Mouse (Mus musculus) lung, embryonic 14.5 days (tissue): ENCODE data around the gene Ing4. TPM values are rescaled to one million over a fixed set of nuclear protein-coding genes. Genes with fewer than 3 reads are reported as not detected.
"Not testable (repeated sequence)": the region's sequence is repeated elsewhere in the genome, so short reads cannot be mapped to it uniquely, and the experiment has no call there.

ENCODE experiments used
- ATAC-seq: fragments of 200-750 bp; cut with Nextera tagmentation; 2 replicates; pipeline ENCODE4 v1.8.0; 2017; ENCODE audit warnings: mild to moderate bottlenecking, moderate TSS enrichment, moderate library complexity; ENCODE audit not compliant: insufficient read depth
- DNase-seq: peaks from one replicate; pipeline ENCODE4 v3.0.0-alpha.2; 2015
- H3K27ac ChIP-seq: fragments of 300-500 bp; sonication (generic); 2 replicates; pipeline ENCODE4 v1.5.1; 2014; ENCODE audit warnings: low read depth, mild to moderate bottlenecking, moderate library complexity
- H3K27me3 ChIP-seq: fragments of 300-500 bp; sonication (generic); 2 replicates; pipeline ENCODE4 v1.6.1; 2014; ENCODE audit warnings: low read length, control low read depth; ENCODE audit not compliant: insufficient read depth
- H3K36me3 ChIP-seq: fragments of 300-500 bp; sonication (generic); 2 replicates; pipeline ENCODE4 v1.6.1; 2014; ENCODE audit warnings: control low read depth; ENCODE audit not compliant: insufficient read depth
- H3K4me1 ChIP-seq: fragments of 300-500 bp; sonication (generic); 2 replicates; pipeline ENCODE4 v1.6.1; 2014; ENCODE audit warnings: antibody characterized with exemption, control low read depth; ENCODE audit not compliant: insufficient read depth
- H3K4me2 ChIP-seq: fragments of 300-500 bp; sonication (generic); 2 replicates; pipeline ENCODE4 v1.6.1; 2014; ENCODE audit warnings: mild to moderate bottlenecking
- H3K4me3 ChIP-seq: fragments of 300-500 bp; sonication (generic); 2 replicates; pipeline ENCODE4 v1.5.1; 2014; ENCODE audit warnings: low read depth, low read length
- H3K9ac ChIP-seq: fragments of 300-500 bp; sonication (generic); 2 replicates; pipeline ENCODE4 v1.6.1; 2014
- H3K9me3 ChIP-seq: fragments of 300-500 bp; sonication (generic); 2 replicates; pipeline ENCODE4 v1.6.1; 2016; ENCODE audit warnings: low read depth, low read length, control low read depth
- CTCF ChIP-seq: IDR thresholded peaks from 2 replicates; pipeline ENCODE4 v1.5.1; 2016; ENCODE audit warnings: antibody characterized with exemption, low read depth
- WGBS: fragments of 180-500 bp; shearing (Covaris S2); extraction: QIAGEN DNeasy Blood & Tissue Kit; methylation state at CpG from one replicate; pipeline ENCODE4 v1.1.7; 2014; 5-methylcytosine and 5-hydroxymethylcytosine counted together
- polyA plus RNA-seq: library from polyadenylated mRNA; unstranded; fragments of >200 nt; fragmentation: Nextera tagmentation; extraction: Ambion mirVana; gene quantifications from 2 replicates; pipeline ENCODE4 v1.2.1, GENCODE M21; 2014

Ing4 gene
- polyA plus RNA-seq, 1 experiment from 2014 or later, result 101 TPM

- H3K4me3 ChIP-seq, result peak overlapping the region; percentile 78
- no peaks in the 10 kb centered on the region for H3K27me3 ChIP-seq
- H3K9ac ChIP-seq, result peak overlapping the region; percentile 90
- DNase-seq (peak; percentile 99), ATAC-seq (peak; percentile 98)
- H3K9me3 ChIP-seq, result no peaks in the 10 kb centered on the region
- peak overlapping the region; percentile 84 for H3K4me2 ChIP-seq
- peaks cover 22% of the 10 kb centered on the region for H3K36me3 ChIP-seq
- 0% methylated on average over 33 of the region's 34 CpGs for WGBS
- peak overlapping the region; percentile 98 for H3K27ac ChIP-seq
- H3K4me1 ChIP-seq, result no peaks in the 10 kb centered on the region
- no peak for TF ChIP-seq CTCF
Observed at GRCm38 (mm10) chr6:125008586-125009128, 30.9 kb upstream of the Ing4 start.

GRCm38 (mm10) chr6:125009129-125009180, 30.6 kb upstream of the Ing4 start, which contains the start of gene Zfp384:
Zfp384 (plus strand) TSS chr6:125009145.
- Histone ChIP-seq H3K9ac (peak within 1 kb of the TSS; percentile 90), H3K4me2 (peak within 1 kb of the TSS; percentile 84), H3K4me3 (peak within 1 kb of the TSS; percentile 78), H3K27ac (peak within 1 kb of the TSS; percentile 98), H3K27me3 (no peaks in the 10 kb centered on the region), H3K36me3 (peaks cover 25% of the 10 kb centered on the region), H3K9me3 (no peaks in the 10 kb centered on the region), H3K4me1 (no peaks in the 10 kb centered on the region)
- no peak for TF ChIP-seq CTCF
- no peak for DNase-seq
- ATAC-seq, result no peak
- WGBS, result 0% methylated on average over 1 of the region's 3 CpGs

GRCm38 (mm10) chr6:125009181-125010073, 30.1 kb upstream of the Ing4 start:
- WGBS, result under 1% methylated on average over 74 of the region's 78 CpGs
- peak; percentile 85 for ATAC-seq
- peak; percentile 90 for DNase-seq
- peak overlapping the region; percentile 90 for H3K9ac ChIP-seq
- no peaks in the 10 kb centered on the region for H3K27me3 ChIP-seq
- no peaks in the 10 kb centered on the region for H3K4me1 ChIP-seq
- no peak for TF ChIP-seq CTCF
- H3K4me2 ChIP-seq, result peak overlapping the region; percentile 84
- H3K36me3 ChIP-seq, result peaks cover 30% of the 10 kb centered on the region
- no peaks in the 10 kb centered on the region for H3K9me3 ChIP-seq
- H3K4me3 ChIP-seq, result peak overlapping the region; percentile 78
- H3K27ac ChIP-seq, result peak overlapping the region; percentile 98

- peaks cover 87% of the 10 kb centered on the region for H3K36me3 ChIP-seq
- no peaks in the 10 kb centered on the region for H3K27me3 ChIP-seq
- H3K27ac ChIP-seq, result no peak overlapping the region
- H3K9me3 ChIP-seq, result no peaks in the 10 kb centered on the region
- whole genome bisulfite sequencing, result over 99% methylated on average over 3 of the region's 3 CpGs
- no peak for TF ChIP-seq CTCF
- DNase-seq (no peak), ATAC-seq (no peak)
- no peaks in the 10 kb centered on the region for H3K4me1 ChIP-seq
- no peak overlapping the region for H3K4me2 ChIP-seq
- H3K4me3 ChIP-seq, result no peak overlapping the region
- no peak overlapping the region for H3K9ac ChIP-seq
Observed at GRCm38 (mm10) chr6:125017682-125018081, 21.9 kb upstream of the Ing4 start.

GRCm38 (mm10) chr6:125030532-125030931, 9.0 kb upstream of the Ing4 start:
- H3K36me3 ChIP-seq, result peaks cover 86% of the 10 kb centered on the region
- DNase-seq, result peak; percentile 67
- H3K4me3 ChIP-seq, H3K4me1 ChIP-seq, H3K27me3 ChIP-seq, H3K9me3 ChIP-seq, ATAC-seq, H3K4me2 ChIP-seq, H3K9ac ChIP-seq, H3K27ac ChIP-seq: not testable (repeated sequence)
- 23% methylated on average over 6 of the region's 9 CpGs for WGBS
- TF ChIP-seq CTCF, result peak; percentile 96

- Histone ChIP-seq H3K4me2 (no peak overlapping the region), H3K9ac (no peak overlapping the region), H3K4me3 (no peak overlapping the region), H3K9me3 (no peaks in the 10 kb centered on the region), H3K27me3 (no peaks in the 10 kb centered on the region), H3K4me1 (no peaks in the 10 kb centered on the region), H3K36me3 (peaks cover 87% of the 10 kb centered on the region), H3K27ac (no peak overlapping the region)
- 80% methylated on average over 16 of the region's 16 CpGs for WGBS
- ATAC-seq, result no peak
- no peak for TF ChIP-seq CTCF
- DNase-seq, result no peak
Observed at GRCm38 (mm10) chr6:125031604-125032003, 8.0 kb upstream of the Ing4 start.

- H3K4me3 ChIP-seq, result peak overlapping the region; percentile 76; the same call in 1 of the 2 replicates
- H3K9me3 ChIP-seq, result no peaks in the 10 kb centered on the region
- ATAC-seq (0 out of 2 replicates have a peak, but pooled peaks have one; percentile 2), DNase-seq (no peak)
- no peaks in the 10 kb centered on the region for H3K27me3 ChIP-seq
- peak overlapping the region; percentile 84 for H3K27ac ChIP-seq
- peaks cover 45% of the 10 kb centered on the region for H3K36me3 ChIP-seq
- peaks cover 5% of the 10 kb centered on the region; the same call in 1 of the 2 replicates for H3K4me1 ChIP-seq
- H3K4me2 ChIP-seq, result peak overlapping the region; percentile 74
- no peak for TF ChIP-seq CTCF
- 92% methylated on average over 4 of the region's 4 CpGs for WGBS
- peak overlapping the region; percentile 46; the same call in 1 of the 2 replicates for H3K9ac ChIP-seq
Observed at GRCm38 (mm10) chr6:125038666-125039065, 894 bp upstream of the Ing4 start.
